In the genomic region with DNA sequence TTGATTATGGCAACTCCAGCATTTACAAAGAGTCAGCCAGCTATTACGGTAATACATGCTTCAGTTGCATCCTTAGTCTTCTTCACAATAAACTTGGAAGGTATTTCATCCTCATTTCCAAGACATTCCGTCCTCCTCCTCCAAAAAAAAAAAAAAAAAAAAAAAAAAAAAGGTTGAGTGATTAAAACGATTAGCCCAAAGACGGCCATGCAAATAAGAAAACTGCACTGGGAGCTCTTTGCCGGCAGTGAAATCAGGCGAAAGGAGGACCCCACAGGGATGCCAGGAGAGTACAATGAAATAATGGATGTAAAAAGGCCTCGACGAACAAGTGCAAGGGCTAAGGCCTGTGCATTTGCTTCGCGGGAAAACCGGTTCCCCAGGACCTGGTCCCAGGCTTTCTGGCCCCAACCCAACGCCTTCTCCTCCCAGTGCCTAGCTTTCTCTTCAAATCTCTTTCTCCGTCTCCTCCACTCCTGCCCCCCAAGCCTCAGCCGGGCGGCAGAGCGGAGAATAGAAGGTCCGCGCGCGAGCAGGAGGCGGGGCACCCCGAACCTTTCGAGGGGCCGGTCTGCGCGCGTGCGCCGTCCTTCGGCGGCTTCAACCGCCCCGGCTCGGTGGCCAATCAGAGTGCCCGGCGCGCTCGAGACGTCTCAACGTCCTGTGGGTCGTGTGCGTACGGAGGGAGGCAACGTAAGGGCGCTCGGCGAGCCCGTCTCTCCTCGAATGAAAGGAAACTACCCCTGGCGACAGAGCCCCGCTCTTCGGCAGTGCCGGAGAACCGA, we compare ENCODE assay signal across 8 mouse cellular contexts. TPM values are rescaled to one million over a fixed set of nuclear protein-coding genes. Genes with fewer than 3 reads are reported as not detected.
DNase-seq lines count a peak whose midpoint lies in the region; ATAC-seq and TF ChIP-seq lines count a peak whose summit lies in the region.

A gene (plus strand): TSS at position 680 of the 785 bp plus-strand sequence.

- peaks cover 0 to 12% of the 10 kb centered on the region in 2 experiments; a peak in 2 of 4 replicates for H3K36me3 ChIP-seq in MEL (ENCODE audit: control insufficient read depth in 1 of 2, insufficient read depth in 2 of 2, low read length in 2 of 2)
- H3K36me3 ChIP-seq in lung, postnatal 0 days (ENCODE audit: insufficient read depth, low read length), result no peaks in the 10 kb centered on the region

- 0 out of 4 replicates have a peak, but pooled peaks of 1 of the 2 experiments have one; percentile 6 for TF ChIP-seq EP300 in MEL (IDR thresholded peaks at IDR 0.05; ENCODE audit: low read depth in 1 of 2, low read length in 2 of 2)
- TF ChIP-seq EP300 in lung, postnatal 0 days (IDR thresholded peaks at IDR 0.05), result no peak

- peaks cover 2% of the 10 kb centered on the region in 2 experiments; a peak in 3 of 4 replicates for H3K4me1 ChIP-seq in MEL (ENCODE audit: control insufficient read depth in 1 of 2, insufficient read depth in 2 of 2, low read length in 2 of 2)
- H3K4me1 ChIP-seq in cerebellum, adult 2 months (ENCODE audit: control insufficient read depth, insufficient read depth, low read length), result no peaks in the 10 kb centered on the region
- no peaks in the 10 kb centered on the region for H3K4me1 ChIP-seq in lung, postnatal 0 days (ENCODE audit: insufficient read depth, low read depth, low read length)

- H3K4me3 ChIP-seq in MEL (ENCODE audit: control insufficient read depth in 1 of 2, insufficient read depth in 1 of 2, low read depth in 2 of 2, low read length in 2 of 2), result peak within 1 kb of the TSS; percentile 71 to 83
- H3K4me3 ChIP-seq in cerebellum, adult 2 months (replicated peaks; ENCODE audit: insufficient read depth, low read depth, low read length), result peak within 1 kb of the TSS; percentile 95
- peak within 1 kb of the TSS; percentile 64 for H3K4me3 ChIP-seq in lung, postnatal 0 days (ENCODE audit: low read depth, low read length)

- no peak for TF ChIP-seq RAD21 in MEL (IDR thresholded peaks at IDR 0.05; ENCODE audit: low read depth, low read length)

- no peaks in the 10 kb centered on the region for H3K9me3 ChIP-seq in MEL (replicated peaks; ENCODE audit: insufficient read depth, low read length)
- no peaks in the 10 kb centered on the region for H3K9me3 ChIP-seq in lung, postnatal 0 days (ENCODE audit: low read length)

- H3K27me3 ChIP-seq in MEL (ENCODE audit: control insufficient read depth in 1 of 2, insufficient read depth in 2 of 2, low read length in 2 of 2), result no peaks in the 10 kb centered on the region; a peak in 3 of 4 replicates
- no peaks in the 10 kb centered on the region for H3K27me3 ChIP-seq in cerebellum, adult 2 months (ENCODE audit: control insufficient read depth, insufficient read depth, low read length)
- H3K27me3 ChIP-seq in lung, postnatal 0 days (replicated peaks; ENCODE audit: insufficient read depth, low read length), result no peaks in the 10 kb centered on the region

- ATAC-seq in hematopoietic stem cell, adult 5-6 weeks (replicated peaks in 1 of 2; ENCODE audit: insufficient read depth in 1 of 2, low FRiP score in 2 of 2, low TSS enrichment in 1 of 2, low read depth in 1 of 2, poor library complexity in 2 of 2, severe bottlenecking in 2 of 2), result peak; percentile 97 to 100
- peak; percentile 100 for ATAC-seq in lung, postnatal 0 days

- DNase-seq in MEL (ENCODE audit: low read depth, low spot score), result peak; percentile 91
- DNase-seq in cerebellum, adult 2 months, result peak; percentile 88 to 92
- peak; percentile 91 for DNase-seq in forelimb bud, embryonic 11.5 days (ENCODE audit: low read depth, low spot score)
- DNase-seq in layer of hippocampus, adult 9-11 months, result peak; percentile 92
- DNase-seq in lung, postnatal 0 days (ENCODE audit: low spot score), result peak; percentile 95
- DNase-seq in ovary, postnatal 14 days (ENCODE audit: low spot score), result peak; percentile 72
- peak; percentile 91 for DNase-seq in thymus, postnatal 14 days

- H3K9ac ChIP-seq in MEL (ENCODE audit: control insufficient read depth, low read depth, low read length, poor library complexity, severe bottlenecking), result peak within 1 kb of the TSS; percentile 77
- peak within 1 kb of the TSS; percentile 46; the same call in 1 of the 2 replicates for H3K9ac ChIP-seq in lung, postnatal 0 days (replicated peaks; ENCODE audit: low read depth)

- peaks cover 14% of the 10 kb centered on the region for H3K79me2 ChIP-seq in MEL (ENCODE audit: control insufficient read depth, insufficient read depth, low read length, poor library complexity)

- 13% methylated on average over 51 of the region's 54 CpGs for WGBS in cerebellum, adult 2 months
- WGBS in lung, postnatal 0 days, result 14% methylated on average over 44 of the region's 54 CpGs

- peak within 1 kb of the TSS; percentile 60 for H3K4me2 ChIP-seq in lung, postnatal 0 days (replicated peaks; ENCODE audit: low read depth, low read length)

- no peak for TF ChIP-seq CTCF in MEL (IDR thresholded peaks at IDR 0.05 in 2 of 3, conservative IDR thresholded peaks at IDR 0.05 in 1 of 3; ENCODE audit: control insufficient read depth in 1 of 3, insufficient read depth in 1 of 3, low read depth in 2 of 3, low read length in 3 of 3, poor library complexity in 1 of 3, severe bottlenecking in 1 of 3)
- TF ChIP-seq CTCF in cerebellum, adult 2 months (IDR thresholded peaks at IDR 0.05; ENCODE audit: borderline replicate concordance, insufficient read depth, low read depth, low read length), result no peak
- TF ChIP-seq CTCF in lung, postnatal 0 days (IDR thresholded peaks at IDR 0.05), result peak; percentile 14

- TF ChIP-seq POLR2A in MEL (IDR thresholded peaks at IDR 0.05; ENCODE audit: control insufficient read depth in 1 of 2, insufficient read depth in 1 of 2, low read depth in 1 of 2, low read length in 2 of 2, poor library complexity in 1 of 2), result peak; percentile 61 to 67; a peak in 2 of 4 replicates
- no peak for TF ChIP-seq POLR2A in cerebellum, adult 2 months (IDR thresholded peaks at IDR 0.05; ENCODE audit: borderline replicate concordance, insufficient read depth, low read length)

- peak within 1 kb of the TSS; percentile 42 for H3K27ac ChIP-seq in MEL (ENCODE audit: control insufficient read depth, low read depth, low read length)
- H3K27ac ChIP-seq in cerebellum, adult 2 months (ENCODE audit: insufficient read depth, low read length), result peak within 1 kb of the TSS; percentile 96
- peak within 1 kb of the TSS; percentile 69 for H3K27ac ChIP-seq in lung, postnatal 0 days (ENCODE audit: low read length)

TF ChIP-seq in MEL, 35 proteins besides CTCF, POLR2A, EP300 and RAD21 (continues in another document):
- peak; percentile 53; the same call in 1 of the 2 replicates for TF ChIP-seq KAT2A (conservative IDR thresholded peaks at IDR 0.05; ENCODE audit: low read depth, low read length)
- no peak for TF ChIP-seq BHLHE40 (IDR thresholded peaks at IDR 0.05; ENCODE audit: borderline replicate concordance, low read depth, low read length)
- peak; percentile 37; the same call in 1 of the 2 replicates for TF ChIP-seq MAX (IDR thresholded peaks at IDR 0.05; ENCODE audit: low read length)
- TF ChIP-seq TAL1 (IDR thresholded peaks at IDR 0.05; ENCODE audit: low read length), result no peak
- TF ChIP-seq GABPA (IDR thresholded peaks at IDR 0.05; ENCODE audit: low read depth, low read length), result no peak
- TF ChIP-seq ELF1 (IDR thresholded peaks at IDR 0.05; ENCODE audit: low read depth, low read length), result peak; percentile 28; the same call in 1 of the 2 replicates
- TF ChIP-seq MEF2A (IDR thresholded peaks at IDR 0.05; ENCODE audit: extremely low read depth, insufficient replicate concordance, low read depth, low read length, poor library complexity, severe bottlenecking), result no peak
- 0 out of 2 replicates have a peak, but pooled peaks have one; percentile 56 for TF ChIP-seq ZMIZ1 (IDR thresholded peaks at IDR 0.05; ENCODE audit: low read depth, low read length)
- no peak for TF ChIP-seq JUND (IDR thresholded peaks at IDR 0.05; ENCODE audit: low read depth, low read length)
- TF ChIP-seq MXI1 (IDR thresholded peaks at IDR 0.05; ENCODE audit: low read depth, low read length), result peak; percentile 46
- TF ChIP-seq TBP (IDR thresholded peaks at IDR 0.05; ENCODE audit: low read depth, low read length), result no peak
- peak; percentile 75 for TF ChIP-seq MYB (IDR thresholded peaks at IDR 0.05; ENCODE audit: low read depth, low read length)
- TF ChIP-seq ETS1 (IDR thresholded peaks at IDR 0.05; ENCODE audit: low read depth, low read length), result no peak
- TF ChIP-seq NRF1 (IDR thresholded peaks at IDR 0.05; ENCODE audit: insufficient read depth, low read depth, low read length, poor library complexity, severe bottlenecking), result peak; percentile 72
- no peak; the same call in 1 of the 2 replicates for TF ChIP-seq ZNF384 (IDR thresholded peaks at IDR 0.05; ENCODE audit: low read depth, low read length)
- TF ChIP-seq NELFE (IDR thresholded peaks at IDR 0.05; ENCODE audit: low read depth, low read length), result peak; percentile 46; the same call in 1 of the 2 replicates
- peak; percentile 84 for TF ChIP-seq HCFC1 (IDR thresholded peaks at IDR 0.05; ENCODE audit: low read depth, low read length)
- TF ChIP-seq ZC3H11A (IDR thresholded peaks at IDR 0.05; ENCODE audit: low read depth, low read length), result no peak
- no peak for TF ChIP-seq MYC (IDR thresholded peaks at IDR 0.05; ENCODE audit: low read depth, low read length)
- no peak for TF ChIP-seq GATA1 (IDR thresholded peaks at IDR 0.05; ENCODE audit: low read depth, low read length)
- TF ChIP-seq MAFK (IDR thresholded peaks at IDR 0.05; ENCODE audit: borderline replicate concordance, low read depth, low read length), result no peak
- no peak for TF ChIP-seq UBTF (IDR thresholded peaks at IDR 0.05; ENCODE audit: borderline replicate concordance, insufficient read depth, low read depth, low read length)
- peak; percentile 31; the same call in 1 of the 2 replicates for TF ChIP-seq TCF12 (IDR thresholded peaks at IDR 0.05; ENCODE audit: low read depth, low read length)
- TF ChIP-seq POLR2AphosphoS2 (IDR thresholded peaks at IDR 0.05; ENCODE audit: low read length), result no peak
- no peak for TF ChIP-seq SMC3 (IDR thresholded peaks at IDR 0.05; ENCODE audit: low read depth, low read length)
- no peak for TF ChIP-seq RCOR1 (IDR thresholded peaks at IDR 0.05; ENCODE audit: low read depth, low read length)
- TF ChIP-seq CHD2 (IDR thresholded peaks at IDR 0.05; ENCODE audit: low read length), result no peak
- 0 out of 2 replicates have a peak, but pooled peaks have one; percentile 44 for TF ChIP-seq MAZ (IDR thresholded peaks at IDR 0.05; ENCODE audit: low read depth, low read length)

RNA-seq across cellular contexts. Expression of the gene that starts here (rescaled TPM):
- 16.1 and 18.7 TPM in 2 replicates for total RNA-seq in MEL (2012; rRNA removed)
- polyA plus RNA-seq in MEL (2012; ENCODE audit: insufficient read depth in 1 of 2, insufficient read length in 2 of 2, low read depth in 1 of 2, low replicate concordance in 2 of 2, missing spikeins in 1 of 2), result 10 to 100 TPM; 15.8 to 44.9 TPM
- 12.5 and 13.5 TPM in 2 replicates for polyA plus RNA-seq in cerebellum, adult 2 months (2012; rRNA removed)
- 53.9 and 70.5 TPM in 2 replicates for total RNA-seq in hematopoietic stem cell, adult 5-6 weeks (2017)
- polyA plus RNA-seq in lung, postnatal 0 days (2015; fragmentation: Nextera tagmentation; extraction: Ambion mirVana), result 8.1 and 9.7 TPM in 2 replicates

Comparison
In these comparisons a context has a peak if more than half of its experiments do, and no peak if none do; other contexts are left out.
1. Peak in every context shown above with its lines: DNase-seq, ATAC-seq, H3K4me3 ChIP-seq and H3K27ac ChIP-seq.
2. H3K27ac ChIP-seq: peak in every context shown above with its lines; median percentile 96 in cerebellum, adult 2 months; 69 in lung, postnatal 0 days; 42 in MEL.